Mouse (Mus musculus): ENCODE data around the gene Cend1.
"Not testable (repeated sequence)": the region's sequence is repeated elsewhere in the genome, so short reads cannot be mapped to it uniquely, and the experiment has no call there.

Gene Cend1

DNA sequence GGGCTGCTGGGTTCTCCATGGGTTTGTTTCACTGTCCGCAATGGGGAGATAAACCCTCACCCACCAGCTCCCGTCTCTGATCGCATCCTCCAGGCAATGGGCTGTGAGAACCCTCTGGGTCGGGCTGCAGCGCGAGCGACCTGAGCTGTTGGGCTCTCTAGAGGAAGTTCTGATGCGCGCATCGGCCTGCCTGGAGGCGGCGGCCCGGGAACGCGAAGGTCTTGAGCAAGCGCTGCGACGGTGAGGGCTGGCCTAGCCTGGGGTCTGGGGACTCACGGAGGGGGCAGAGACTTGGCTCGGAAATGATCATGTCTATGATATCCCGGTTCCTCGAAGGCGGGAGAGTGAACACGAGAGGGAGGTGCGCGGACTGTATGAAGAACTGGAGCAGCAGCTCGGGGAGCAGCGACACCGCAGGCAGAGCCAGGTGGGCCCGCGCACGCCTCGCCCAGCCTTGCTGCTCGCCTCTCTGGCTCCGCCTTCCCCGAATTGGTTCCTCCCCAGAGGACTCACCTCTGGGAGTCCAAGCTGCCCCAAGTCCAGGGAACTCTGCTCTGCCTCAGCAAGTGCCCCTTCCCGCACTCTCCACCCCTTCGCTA lies 35.4 kb upstream of the Cend1 start:
- DNase-seq (ENCODE audit: low spot score): no peak

- DNase-seq (ENCODE audit: low spot score): no peak
Observed at GRCm38 (mm10) chr7:141463824-141464602, 34.7 kb upstream of the Cend1 start.

- no peak for DNase-seq (ENCODE audit: low spot score)
Observed at GRCm38 (mm10) chr7:141462333-141462821, 33.1 kb upstream of the Cend1 start.

- DNase-seq (ENCODE audit: low spot score): no peak
Observed at GRCm38 (mm10) chr7:141461521-141462332, 32.4 kb upstream of the Cend1 start.

DNA sequence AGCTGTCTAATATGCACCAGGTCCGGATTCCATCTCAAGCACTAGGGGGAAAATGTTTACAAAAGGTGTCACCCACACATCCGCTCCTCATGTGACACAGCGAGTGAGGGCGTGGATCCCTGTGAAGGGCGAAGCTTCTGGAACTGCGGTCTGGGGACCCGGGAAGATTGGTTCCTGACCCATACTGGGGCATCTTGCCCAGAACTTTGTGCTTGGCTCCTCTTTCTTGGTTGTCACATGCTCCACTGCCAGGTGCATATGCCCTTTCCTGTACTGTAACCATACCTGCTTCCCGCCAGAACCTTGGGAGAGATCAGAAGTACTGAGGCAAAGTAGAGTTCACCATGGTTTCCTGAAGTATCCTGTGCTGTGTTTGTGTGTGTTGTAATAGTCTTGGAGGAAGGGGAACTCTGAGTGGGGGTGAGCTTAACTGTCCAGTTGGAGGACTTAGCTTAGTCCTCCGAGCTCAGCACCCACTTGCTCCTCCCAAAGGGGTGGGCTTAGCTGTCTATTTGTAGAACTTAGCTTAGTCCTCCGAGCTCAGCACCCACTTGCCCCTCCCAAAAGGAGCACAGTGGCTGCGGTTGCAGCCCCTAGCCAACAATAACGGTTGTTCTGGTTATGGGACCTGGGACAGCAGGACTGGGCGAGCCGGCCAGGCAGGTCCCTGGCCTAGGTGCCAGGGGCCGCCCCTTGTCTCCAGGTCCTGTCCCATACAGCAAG lies 31.3 kb upstream of the Cend1 start, which contains the start of gene Cracr2b:
Cracr2b (plus strand) TSS at position 704 of the 723 bp plus-strand sequence.
- no peak for DNase-seq (ENCODE audit: low spot score)

DNA sequence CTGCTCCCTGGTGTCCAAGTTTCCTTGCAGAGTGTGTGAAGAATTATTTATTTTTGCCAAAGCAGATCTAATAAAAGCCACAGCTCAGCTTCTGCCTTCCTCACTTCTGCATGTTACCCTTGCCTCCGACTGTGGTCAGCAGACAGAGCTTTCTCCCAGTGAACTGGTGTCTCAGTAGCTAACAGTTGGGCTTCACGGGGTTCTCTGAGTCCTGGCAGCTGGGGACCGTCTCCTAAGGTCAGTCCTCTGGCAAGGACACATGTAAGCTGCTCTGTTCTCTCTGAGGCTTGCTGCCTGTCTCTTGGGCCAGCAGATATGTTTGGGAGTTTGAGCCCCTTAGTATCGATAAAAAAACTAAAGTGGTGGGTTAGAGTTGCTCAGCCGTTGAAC lies 30.7 kb upstream of the Cend1 start:
- DNase-seq (ENCODE audit: low spot score): no peak

GRCm38 (mm10) chr7:141459301-141459711 lies 30.0 kb upstream of the Cend1 start:
- no peak for DNase-seq (ENCODE audit: low spot score)

- DNase-seq (ENCODE audit: low spot score): no peak
Observed at GRCm38 (mm10) chr7:141458661-141459060, 29.4 kb upstream of the Cend1 start.

GRCm38 (mm10) chr7:141457986-141458660 lies 28.8 kb upstream of the Cend1 start:
- no peak for DNase-seq (ENCODE audit: low spot score)

- no peak for DNase-seq (ENCODE audit: low spot score)
Observed at GRCm38 (mm10) chr7:141457236-141457635, 27.9 kb upstream of the Cend1 start.

- peak; percentile 19 for DNase-seq (ENCODE audit: low spot score)
Observed at GRCm38 (mm10) chr7:141456739-141457138, 27.4 kb upstream of the Cend1 start.

DNA sequence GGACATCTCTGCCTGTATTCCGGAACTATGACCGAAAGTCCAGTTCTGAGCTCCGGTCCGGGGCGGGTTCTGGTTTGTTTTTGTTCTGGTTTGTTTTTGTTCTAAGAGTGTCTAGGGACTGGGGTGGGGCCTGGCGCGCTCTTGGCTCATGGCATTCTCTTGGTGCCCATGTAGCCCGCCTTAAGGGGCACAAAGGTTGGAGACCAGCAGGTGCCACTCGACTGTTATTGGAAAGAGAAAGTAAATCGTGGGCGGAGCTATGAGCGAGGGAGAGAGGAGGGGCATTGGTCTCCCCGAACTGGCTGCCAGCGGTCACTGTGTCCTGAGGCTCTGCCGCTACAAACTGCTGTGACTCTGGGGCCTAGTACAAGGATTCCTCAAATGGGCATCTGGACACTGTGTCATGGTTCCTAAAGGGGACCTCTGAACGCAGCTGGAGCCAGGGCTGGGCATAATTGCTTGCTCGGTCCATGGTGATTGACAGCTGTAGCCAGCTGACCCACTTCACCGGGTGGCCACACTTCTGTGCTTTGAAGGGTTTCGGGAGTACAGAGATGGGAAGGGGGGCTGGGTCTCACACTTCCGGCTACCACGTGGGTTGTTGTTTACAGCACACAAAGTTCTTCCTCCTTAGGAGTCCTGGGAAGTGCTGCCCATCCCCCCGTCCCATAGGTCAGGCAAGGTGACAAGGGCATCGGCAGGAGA lies 26.5 kb upstream of the Cend1 start:
- peak; percentile 70 for DNase-seq (ENCODE audit: low spot score)

- DNase-seq (ENCODE audit: low spot score): peak; percentile 96
Observed at GRCm38 (mm10) chr7:141454967-141455551, 25.8 kb upstream of the Cend1 start, which contains the start of gene Pnpla2. Gene Pnpla2 (plus strand): TSS chr7:141455198.

DNA sequence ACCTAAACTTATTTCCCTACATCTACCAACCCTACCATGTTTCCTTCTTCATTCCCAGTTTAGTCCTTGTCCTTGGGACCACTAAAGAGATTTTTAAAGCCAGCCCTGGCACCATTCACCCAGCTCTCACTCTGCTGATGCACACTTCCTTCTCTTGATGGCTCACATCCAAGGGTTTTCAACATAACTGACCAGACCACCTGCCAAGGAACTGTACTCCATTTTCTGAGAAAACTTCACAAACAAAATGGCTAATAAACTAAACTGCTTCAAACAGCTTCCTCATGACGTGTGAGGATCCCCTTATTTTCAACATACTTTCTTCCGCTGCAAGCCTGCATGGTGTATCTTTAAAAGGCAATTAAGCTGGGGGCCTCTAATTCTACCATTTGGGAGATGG lies 24.3 kb upstream of the Cend1 start:
- DNase-seq (ENCODE audit: low spot score): no peak

DNA sequence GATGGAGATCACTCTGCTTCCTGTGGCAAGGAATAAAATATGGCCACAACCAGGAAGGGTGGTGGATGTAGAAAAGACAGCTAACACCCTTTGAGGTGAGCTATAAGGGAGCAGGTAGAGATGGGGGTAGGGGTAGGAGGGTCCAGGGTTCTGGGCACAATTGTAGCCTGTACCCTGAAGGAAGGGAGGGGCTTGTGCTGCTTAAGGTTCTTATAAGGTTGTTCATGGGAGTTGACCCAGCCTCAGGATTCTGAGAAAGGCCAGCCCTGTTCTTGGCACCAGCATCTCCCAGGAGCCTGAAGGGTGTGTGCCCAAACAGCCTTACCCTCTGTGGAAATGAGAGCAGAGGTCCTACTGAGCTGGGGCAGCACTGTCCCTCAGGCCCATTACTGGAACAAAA lies 22.6 kb upstream of the Cend1 start:
- DNase-seq (ENCODE audit: low spot score): peak; percentile 22

DNA sequence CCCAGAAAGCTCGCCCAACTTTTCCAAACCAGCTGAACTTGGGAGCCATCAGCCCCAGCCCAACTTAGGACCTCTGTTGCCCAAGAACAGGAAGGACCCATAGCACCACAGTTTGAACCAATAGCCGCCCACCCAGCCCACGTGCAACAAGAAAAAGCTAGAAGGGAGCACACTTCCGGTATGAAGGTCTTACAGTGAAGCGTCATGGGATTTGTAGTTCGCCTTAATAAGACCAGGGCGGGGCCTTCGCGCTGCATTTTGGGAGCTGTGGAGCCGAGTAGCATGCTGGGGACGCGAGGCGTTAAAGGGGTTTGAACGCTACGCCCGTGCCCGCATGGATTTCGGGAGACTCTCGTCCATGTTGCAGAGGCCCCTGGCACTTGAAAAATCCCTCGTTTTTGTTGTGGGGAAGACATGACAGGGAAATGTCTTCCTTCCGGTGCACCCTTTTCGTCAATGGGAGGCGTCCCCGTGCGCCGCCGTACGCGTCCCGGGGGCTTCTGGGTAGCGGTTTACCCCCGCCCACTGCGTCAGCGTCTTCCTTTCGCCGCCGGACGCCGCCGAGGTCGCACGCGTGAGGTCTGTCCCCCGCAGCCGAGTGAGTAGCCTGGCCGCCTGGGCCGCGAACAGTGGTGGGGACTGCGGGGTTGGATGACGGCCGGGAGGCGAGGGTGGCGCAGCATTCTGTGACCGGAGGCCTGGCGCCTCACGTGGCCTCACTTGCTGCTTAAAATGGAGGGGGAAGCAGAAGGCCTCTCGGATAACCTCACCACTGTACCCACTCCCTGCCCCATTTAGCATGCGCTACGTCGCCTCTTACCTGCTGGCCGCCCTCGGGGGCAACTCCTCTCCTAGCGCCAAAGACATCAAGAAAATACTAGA lies 18.1 kb upstream of the Cend1 start, which contains the start of gene Rplp2:
Rplp2 (plus strand) TSS at position 261 of the 882 bp plus-strand sequence.
- peak; percentile 94 for DNase-seq (ENCODE audit: low spot score)

DNA sequence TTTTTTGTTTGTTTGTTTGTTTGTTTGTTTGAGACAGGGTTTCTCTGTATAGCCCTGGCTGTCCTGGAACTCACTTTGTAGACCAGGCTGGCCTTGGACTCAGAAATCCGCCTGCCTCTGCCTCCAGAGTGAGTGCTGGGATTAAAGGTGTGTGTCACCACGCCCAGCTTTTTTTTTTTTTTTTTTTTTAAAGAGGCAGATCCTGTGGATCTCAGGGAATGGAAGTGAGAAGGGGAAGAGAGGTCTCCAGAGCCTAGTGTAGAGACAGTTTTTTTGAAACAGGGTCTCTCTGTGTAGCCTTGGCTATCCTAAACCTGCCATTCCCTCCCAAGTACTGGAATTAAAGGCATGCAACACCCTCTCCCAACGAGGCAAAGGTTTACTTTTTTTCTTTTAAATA lies 17.1 kb upstream of the Cend1 start:
- DNase-seq (ENCODE audit: low spot score): not testable (repeated sequence)

- peak; percentile 76 for DNase-seq (ENCODE audit: low spot score)
Observed at GRCm38 (mm10) chr7:141443828-141444237, 14.5 kb upstream of the Cend1 start, which contains the start of gene Pidd1. Gene Pidd1 (minus strand): TSS chr7:141444025.
